Mouse (Mus musculus) cerebellum, adult 2 months (tissue): ENCODE results near the gene Ttn.

Experiments
- CTCF ChIP-seq: fragments of 200-500 bp; IDR thresholded peaks from 2 replicates; pipeline ENCODE4 v1.5.1; 2011; ENCODE audit warnings: low read depth, mild to moderate bottlenecking, control low read depth, low read length, moderate library complexity, borderline replicate concordance; ENCODE audit not compliant: insufficient read depth
- POLR2A ChIP-seq: fragments of 200-500 bp; IDR thresholded peaks from 2 replicates; pipeline ENCODE4 v1.6.1; 2011; ENCODE audit warnings: low read length, control low read depth, borderline replicate concordance; ENCODE audit not compliant: insufficient read depth

GRCm38 (mm10) chr2:76748696-76749095, 233.7 kb downstream of the Ttn start:
- no peak for TF ChIP-seq CTCF
- TF ChIP-seq POLR2A = no peak
